Mouse (Mus musculus) MEL (cell line): ENCODE measurements around the gene Mov10l1. TPM values are rescaled to one million over a fixed set of nuclear protein-coding genes. Genes with fewer than 3 reads are reported as not detected.

Experiments
- DNase-seq: peaks from one replicate; pipeline ENCODE4 v3.0.0; 2011; ENCODE audit warnings: low read depth, low spot score
- H3K27ac ChIP-seq: 2 replicates; pipeline ENCODE4 v1.5.1; 2012; ENCODE audit warnings: low read depth, mild to moderate bottlenecking, control low read depth, low read length, moderate library complexity; ENCODE audit not compliant: control insufficient read depth
- H3K27me3 ChIP-seq, 2 experiments: fragments of 150-350 bp in 1 of 2; sonication (generic) in 1 of 2; 2 replicates each; pipeline ENCODE4 v1.6.1; 2012; ENCODE audit warnings: low read length in 2 of 2, mild to moderate bottlenecking in 2 of 2, improper control_type of control experiment in 1 of 2, moderate library complexity in 1 of 2; ENCODE audit not compliant: insufficient read depth in 2 of 2, control insufficient read depth in 1 of 2
- H3K36me3 ChIP-seq, 2 experiments: 2 replicates each; pipeline ENCODE4 v1.6.1; 2012 to 2014; ENCODE audit warnings: low read length in 2 of 2, improper control_type of control experiment in 1 of 2, inconsistent platforms in 1 of 2, mild to moderate bottlenecking in 1 of 2; ENCODE audit not compliant: insufficient read depth in 2 of 2, control insufficient read depth in 1 of 2
- H3K4me1 ChIP-seq, 2 experiments: fragments of 150-350 bp in 1 of 2; sonication (generic) in 1 of 2; 2 replicates each; pipeline ENCODE4 v1.6.1; 2012; ENCODE audit warnings: low read length in 2 of 2, improper control_type of control experiment in 1 of 2, mild to moderate bottlenecking in 1 of 2; ENCODE audit not compliant: insufficient read depth in 2 of 2, control insufficient read depth in 1 of 2
- H3K4me3 ChIP-seq, 2 experiments: fragments of 150-350 bp in 1 of 2; sonication (generic) in 1 of 2; 2 replicates each; pipeline ENCODE4 v1.5.1; 2012; ENCODE audit warnings: low read depth in 2 of 2, low read length in 2 of 2, mild to moderate bottlenecking in 2 of 2, moderate library complexity in 2 of 2, control low read depth in 1 of 2, improper control_type of control experiment in 1 of 2; ENCODE audit not compliant: control insufficient read depth in 1 of 2, insufficient read depth in 1 of 2
- H3K79me2 ChIP-seq: 2 replicates; pipeline ENCODE4 v1.6.1; 2012; ENCODE audit warnings: mild to moderate bottlenecking, low read length, moderate library complexity; ENCODE audit not compliant: control insufficient read depth, poor library complexity, insufficient read depth
- H3K9ac ChIP-seq: 2 replicates; pipeline ENCODE4 v1.6.1; 2012; ENCODE audit warnings: low read depth, mild to moderate bottlenecking, control low read depth, low read length, moderate library complexity; ENCODE audit not compliant: control insufficient read depth, poor library complexity, severe bottlenecking
- H3K9me3 ChIP-seq: fragments of 150-350 bp; sonication (generic); replicated peaks from 2 replicates; pipeline ENCODE4 v1.6.1; 2012; ENCODE audit warnings: mild to moderate bottlenecking, low read length, improper control_type of control experiment, moderate library complexity; ENCODE audit not compliant: insufficient read depth
- E2F4 ChIP-seq: IDR thresholded peaks from 2 replicates; pipeline ENCODE4 v1.6.1; 2011; ENCODE audit warnings: low read depth, low read length, improper control_type of control experiment, borderline replicate concordance
- ELF1 ChIP-seq: IDR thresholded peaks from 2 replicates; pipeline ENCODE4 v1.6.1; 2014; ENCODE audit warnings: low read depth, mild to moderate bottlenecking, inconsistent platforms, low read length, improper control_type of control experiment, moderate library complexity
- ETS1 ChIP-seq: IDR thresholded peaks from 2 replicates; pipeline ENCODE4 v1.6.1; 2012; ENCODE audit warnings: low read depth, mild to moderate bottlenecking, inconsistent platforms, low read length, improper control_type of control experiment, moderate library complexity
- GABPA ChIP-seq: IDR thresholded peaks from 2 replicates; pipeline ENCODE4 v1.6.1; 2012; ENCODE audit warnings: low read depth, mild to moderate bottlenecking, inconsistent platforms, low read length, improper control_type of control experiment, moderate library complexity
- GATA1 ChIP-seq: IDR thresholded peaks from 2 replicates; pipeline ENCODE4 v1.6.1; 2011; ENCODE audit warnings: low read depth, low read length, improper control_type of control experiment
- HCFC1 ChIP-seq: IDR thresholded peaks from 2 replicates; pipeline ENCODE4 v1.6.1; 2012; ENCODE audit warnings: low read depth, mild to moderate bottlenecking, inconsistent platforms, low read length, improper control_type of control experiment, moderate library complexity
- JUND ChIP-seq: IDR thresholded peaks from 2 replicates; pipeline ENCODE4 v1.6.1; 2011; ENCODE audit warnings: low read depth, mild to moderate bottlenecking, improper control_type of control experiment, low read length
- KAT2A ChIP-seq: conservative IDR thresholded peaks from 2 replicates; pipeline ENCODE4 v1.6.1; 2012; ENCODE audit warnings: low read depth, low read length, improper control_type of control experiment, inconsistent platforms
- MAFK ChIP-seq: IDR thresholded peaks from 2 replicates; pipeline ENCODE4 v1.6.1; 2011; ENCODE audit warnings: low read depth, mild to moderate bottlenecking, low read length, improper control_type of control experiment, borderline replicate concordance
- MAX ChIP-seq: IDR thresholded peaks from 2 replicates; pipeline ENCODE4 v1.6.1; 2011; ENCODE audit warnings: low read length, improper control_type of control experiment
- MAZ ChIP-seq: IDR thresholded peaks from 2 replicates; pipeline ENCODE4 v1.6.1; 2012; ENCODE audit warnings: low read depth, mild to moderate bottlenecking, inconsistent platforms, low read length, improper control_type of control experiment
- MXI1 ChIP-seq: IDR thresholded peaks from 2 replicates; pipeline ENCODE4 v1.6.1; 2011; ENCODE audit warnings: mild to moderate bottlenecking, low read depth, low read length, improper control_type of control experiment
- MYB ChIP-seq: IDR thresholded peaks from 2 replicates; pipeline ENCODE4 v1.6.1; 2011; ENCODE audit warnings: mild to moderate bottlenecking, low read depth, low read length, improper control_type of control experiment
- MYC ChIP-seq: IDR thresholded peaks from 2 replicates; pipeline ENCODE4 v1.6.1; 2011; ENCODE audit warnings: low read depth, mild to moderate bottlenecking, low read length, improper control_type of control experiment, moderate library complexity
- NELFE ChIP-seq: IDR thresholded peaks from 2 replicates; pipeline ENCODE4 v1.6.1; 2011; ENCODE audit warnings: low read depth, low read length, improper control_type of control experiment
- POLR2AphosphoS2 ChIP-seq: IDR thresholded peaks from 2 replicates; pipeline ENCODE4 v1.6.1; 2011; ENCODE audit warnings: low read length, improper control_type of control experiment
- POLR2AphosphoS5 ChIP-seq: IDR thresholded peaks from 2 replicates; pipeline ENCODE4 v1.6.1; 2012; ENCODE audit warnings: low read depth, borderline replicate concordance, mild to moderate bottlenecking, inconsistent platforms, low read length, moderate library complexity, mixed read lengths
- RAD21 ChIP-seq: IDR thresholded peaks from 2 replicates; pipeline ENCODE4 v1.6.1; 2011; ENCODE audit warnings: mild to moderate bottlenecking, low read depth, low read length, improper control_type of control experiment
- RCOR1 ChIP-seq: IDR thresholded peaks from 2 replicates; pipeline ENCODE4 v1.6.1; 2012; ENCODE audit warnings: low read depth, mild to moderate bottlenecking, inconsistent platforms, low read length, improper control_type of control experiment
- SIN3A ChIP-seq: IDR thresholded peaks from 2 replicates; pipeline ENCODE4 v1.6.1; 2012; ENCODE audit warnings: low read length, improper control_type of control experiment, inconsistent platforms
- SMC3 ChIP-seq: IDR thresholded peaks from 2 replicates; pipeline ENCODE4 v1.6.1; 2011; ENCODE audit warnings: low read depth, low read length, improper control_type of control experiment
- TAL1 ChIP-seq: IDR thresholded peaks from 2 replicates; pipeline ENCODE4 v1.6.1; 2012; ENCODE audit warnings: mild to moderate bottlenecking, inconsistent platforms, low read length, moderate library complexity, mixed read lengths
- TCF12 ChIP-seq: IDR thresholded peaks from 2 replicates; pipeline ENCODE4 v1.6.1; 2014; ENCODE audit warnings: low read depth, mild to moderate bottlenecking, inconsistent platforms, low read length, improper control_type of control experiment, moderate library complexity
- USF2 ChIP-seq, 2 experiments: IDR thresholded peaks; 2 replicates each; pipeline ENCODE4 v1.6.1; 2011 to 2012; ENCODE audit warnings: improper control_type of control experiment in 2 of 2, low read length in 2 of 2, borderline replicate concordance in 1 of 2, inconsistent platforms in 1 of 2, low read depth in 1 of 2, mild to moderate bottlenecking in 1 of 2; ENCODE audit not compliant: insufficient read depth in 1 of 2
- ZC3H11A ChIP-seq: IDR thresholded peaks from 2 replicates; pipeline ENCODE4 v1.6.1; 2012; ENCODE audit warnings: low read depth, mild to moderate bottlenecking, inconsistent platforms, low read length, improper control_type of control experiment
- polyA plus RNA-seq, 2 experiments: library from polyadenylated mRNA; stranded (reverse) in 1 of 2; unstranded in 1 of 2; fragments of >175 nt in 1 of 2; fragments of >200 nt in 1 of 2; gene quantifications; 2 replicates each; pipeline versions ENCODE4 v1.2.1 to v1.2.4; 2012; ENCODE audit warnings: low replicate concordance in 2 of 2, low read depth in 1 of 2; ENCODE audit not compliant: insufficient read length in 2 of 2, insufficient read depth in 1 of 2, missing spikeins in 1 of 2
- total RNA-seq: library from RNA; depleted of rRNA; stranded (reverse); fragments of 300-350 nt; gene quantifications from 2 replicates; pipeline ENCODE4 v1.2.3, GENCODE M21; 2012

The Mov10l1 gene
- total and polyA plus RNA-seq, 3 experiments, result not detected

GRCm38 (mm10) chr15:89103921-89104320 lies 121.2 kb downstream of the Mov10l1 start:
- no peak for DNase-seq
- Histone ChIP-seq H3K79me2 (no peaks in the 10 kb centered on the region), H3K9me3 (no peaks in the 10 kb centered on the region), H3K4me3 (no peak overlapping the region), H3K9ac (no peak overlapping the region), H3K36me3 (peaks cover 0 to 4% of the 10 kb centered on the region in 2 experiments; a peak in 2 of 4 replicates), H3K4me1 (no peaks in the 10 kb centered on the region), H3K27ac (no peak overlapping the region), H3K27me3 (no peaks in the 10 kb centered on the region)
- no peak for TF ChIP-seq ELF1
- no peak for TF ChIP-seq MAZ
- no peak for TF ChIP-seq SMC3
- TF ChIP-seq KAT2A, result no peak
- no peak for TF ChIP-seq USF2 (IDR thresholded peaks at IDR 0.05; ENCODE audit: borderline replicate concordance in 1 of 2, insufficient read depth in 1 of 2, low read depth in 1 of 2, low read length in 2 of 2)
- no peak for TF ChIP-seq ETS1
- TF ChIP-seq SIN3A, result no peak
- TF ChIP-seq MYB, result no peak
- TF ChIP-seq E2F4, result no peak

DNA sequence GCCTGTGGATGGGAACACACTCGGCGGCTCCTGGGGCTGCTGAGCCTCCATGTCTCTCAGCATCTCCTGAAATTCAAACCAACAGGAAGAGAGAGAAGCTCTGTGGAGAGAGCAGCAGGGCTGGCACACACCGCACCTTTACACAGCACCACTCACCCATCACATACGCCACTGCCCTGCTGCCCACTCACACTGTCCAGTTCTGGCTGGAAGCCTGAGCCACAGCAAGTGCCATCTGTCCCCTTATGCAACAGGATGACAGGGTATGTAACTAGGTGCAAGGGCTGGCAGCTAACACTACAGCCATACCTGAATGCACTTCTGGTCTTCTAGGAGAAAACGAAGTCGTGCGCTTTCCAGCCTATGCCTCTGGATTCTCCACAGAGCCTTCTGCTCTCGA lies 121.7 kb downstream of the Mov10l1 start:
- no peak overlapping the region for H3K27ac ChIP-seq
- no peaks in the 10 kb centered on the region for H3K9me3 ChIP-seq
- peaks cover 0 to 4% of the 10 kb centered on the region in 2 experiments; a peak in 2 of 4 replicates for H3K36me3 ChIP-seq
- H3K4me1 ChIP-seq, result no peaks in the 10 kb centered on the region
- H3K4me3 ChIP-seq, result no peak overlapping the region
- no peak for DNase-seq
- no peak overlapping the region for H3K9ac ChIP-seq
- TF ChIP-seq E2F4 (no peak), MYC (no peak), TCF12 (no peak), HCFC1 (no peak), GABPA (no peak), ZC3H11A (no peak), POLR2AphosphoS5 (no peak), SIN3A (no peak), NELFE (no peak), TAL1 (no peak), POLR2AphosphoS2 (no peak), MXI1 (no peak), USF2 (IDR thresholded peaks at IDR 0.05; ENCODE audit: borderline replicate concordance in 1 of 2, insufficient read depth in 1 of 2, low read depth in 1 of 2, low read length in 2 of 2) (no peak), RCOR1 (no peak), MAFK (no peak), GATA1 (no peak), JUND (no peak), MAX (no peak), RAD21 (no peak)
- no peaks in the 10 kb centered on the region for H3K79me2 ChIP-seq
- no peaks in the 10 kb centered on the region for H3K27me3 ChIP-seq
